Mouse (Mus musculus) brain, embryonic 14.5 days (tissue): ENCODE data around the gene Mief2.

ENCODE experiments used
- CTCF ChIP-seq: fragments of 200-500 bp; IDR thresholded peaks from 2 replicates; pipeline ENCODE4 v1.5.1; 2012; ENCODE audit warnings: inconsistent platforms, mild to moderate bottlenecking, moderate library complexity, borderline replicate concordance; ENCODE audit not compliant: insufficient read depth, insufficient read length; ENCODE audit errors: extremely low read depth
- POLR2A ChIP-seq: fragments of 200-500 bp; IDR thresholded peaks from 2 replicates; pipeline ENCODE4 v1.6.1; 2012; ENCODE audit warnings: mild to moderate bottlenecking, inconsistent platforms, borderline replicate concordance; ENCODE audit not compliant: poor library complexity, insufficient read depth, insufficient read length, severe bottlenecking; ENCODE audit errors: extremely low read depth

DNA sequence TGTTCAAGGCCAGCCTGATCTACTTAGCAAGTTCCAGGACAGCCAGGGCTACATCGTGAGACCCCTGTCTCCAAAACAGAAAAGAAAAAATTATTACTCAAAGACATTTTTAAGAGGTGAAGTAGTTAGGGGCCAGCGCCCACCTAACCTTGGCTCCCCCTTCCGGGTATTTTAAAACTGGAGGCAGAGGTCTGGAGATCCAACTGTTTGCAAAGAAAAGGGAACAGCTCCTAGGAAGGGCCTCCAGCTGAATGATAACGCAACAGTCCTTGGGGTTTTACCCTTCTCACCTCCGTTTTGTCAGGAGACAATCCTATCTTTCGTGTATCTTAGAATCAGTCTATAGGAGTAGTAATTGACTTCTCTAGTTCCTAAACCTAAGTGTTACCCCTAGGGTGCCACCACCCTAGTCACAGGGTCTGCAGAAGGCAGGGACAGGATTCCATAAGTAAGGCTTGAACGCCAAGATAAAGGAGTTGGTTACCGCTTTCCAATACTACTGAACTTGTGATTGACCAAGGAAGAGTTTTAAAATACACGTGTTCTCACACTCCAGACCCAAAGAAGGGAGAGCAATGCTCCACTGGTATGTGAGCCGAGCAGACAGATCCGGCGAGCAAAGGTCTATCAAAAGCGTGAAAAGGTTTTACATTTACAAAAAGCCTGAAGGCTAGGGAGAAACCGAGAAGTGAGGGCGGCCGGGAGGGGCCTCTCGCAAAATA, 48.1 kb downstream of the Mief2 start:
- TF ChIP-seq POLR2A (no peak), CTCF (no peak)
